Comparison of ENCODE assay signal across 12 mouse cellular contexts in the genomic region with DNA sequence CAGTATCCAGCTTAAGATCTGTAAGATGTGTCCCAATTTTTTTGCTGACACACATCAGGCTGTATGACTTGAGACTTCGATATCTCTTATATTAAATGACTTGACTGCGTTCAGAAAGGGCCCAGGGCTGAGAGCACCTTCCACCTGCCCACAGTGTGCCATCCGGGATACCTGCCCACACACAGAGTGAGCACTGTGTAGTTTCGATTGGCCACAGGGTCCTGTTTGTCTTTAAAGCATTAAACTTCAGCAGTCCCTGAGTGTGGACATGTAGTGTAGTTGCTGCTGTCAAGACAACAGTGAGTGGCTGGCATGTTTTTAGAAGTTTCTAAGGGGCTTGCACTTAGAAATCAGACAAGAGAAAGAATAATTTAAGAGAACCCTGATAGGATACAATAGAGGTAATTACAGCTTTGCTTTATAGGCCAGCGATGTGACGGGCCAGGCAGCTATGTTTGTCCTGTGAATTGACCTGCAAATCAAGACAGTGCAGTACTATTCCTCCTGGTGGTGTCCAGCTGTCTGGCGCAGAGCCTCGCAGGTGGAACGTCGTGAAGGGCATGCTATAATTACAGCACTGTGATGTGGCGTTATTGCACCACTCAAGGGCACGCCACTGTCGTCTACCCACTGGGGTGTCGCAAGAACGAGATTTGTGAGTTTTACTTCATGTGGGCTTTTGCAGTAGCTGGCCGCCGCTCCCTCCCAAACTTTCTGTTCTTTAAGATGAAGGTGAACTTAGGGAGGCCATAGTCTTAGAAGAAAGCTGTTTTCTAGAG. TPM values are rescaled to one million over a fixed set of nuclear protein-coding genes. Genes with fewer than 3 reads are reported as not detected.
DNase-seq lines count a peak whose midpoint lies in the region; ATAC-seq and TF ChIP-seq lines count a peak whose summit lies in the region.
"Had no signal": no experiment of that assay in that cellular context is flagged by ENCODE, and none has a peak within 500 bp of the region (broad histone marks: within the 10 kb centered on the region; RNA-seq: fewer than 3 reads in every experiment).

No protein-coding gene starts in this region.

- H3K9ac ChIP-seq in forebrain, embryonic 14.5 days (ENCODE audit: low read length), result 0 out of 2 replicates have a peak overlapping the region, but pooled peaks have one; percentile 17
- no peak overlapping the region for H3K9ac ChIP-seq in forebrain, embryonic 13.5 days
- H3K9ac ChIP-seq in stomach, postnatal 0 days (ENCODE audit: low read length), result peak overlapping the region; percentile 18
- H3K9ac ChIP-seq in hindbrain, postnatal 0 days (replicated peaks; ENCODE audit: low read length), result no peak overlapping the region
- H3K9ac ChIP-seq: liver, embryonic 14.5 days had no signal

- 77% methylated on average over 17 of the region's 17 CpGs for WGBS in forebrain, embryonic 14.5 days
- WGBS in forebrain, embryonic 13.5 days, result 81% methylated on average over 17 of the region's 17 CpGs
- WGBS in stomach, postnatal 0 days, result 64% methylated on average over 17 of the region's 17 CpGs
- 79% methylated on average over 17 of the region's 17 CpGs for WGBS in hindbrain, postnatal 0 days

- H3K9me3 ChIP-seq in forebrain, embryonic 14.5 days (replicated peaks; ENCODE audit: control insufficient read depth, low read length), result no peaks in the 10 kb centered on the region
- no peaks in the 10 kb centered on the region for H3K9me3 ChIP-seq in forebrain, embryonic 13.5 days (replicated peaks)
- H3K9me3 ChIP-seq in stomach, postnatal 0 days (ENCODE audit: control insufficient read depth, low read length), result no peaks in the 10 kb centered on the region
- H3K9me3 ChIP-seq in hindbrain, postnatal 0 days (ENCODE audit: low read length), result no peaks in the 10 kb centered on the region

- no peak overlapping the region for H3K4me3 ChIP-seq in forebrain, embryonic 14.5 days (ENCODE audit: low read depth, low read length)
- no peak overlapping the region for H3K4me3 ChIP-seq in forebrain, embryonic 13.5 days
- peak overlapping the region; percentile 29 for H3K4me3 ChIP-seq in stomach, postnatal 0 days (ENCODE audit: low read depth, low read length)
- no peak overlapping the region for H3K4me3 ChIP-seq in hindbrain, postnatal 0 days (ENCODE audit: low read length)
- H3K4me3 ChIP-seq: erythroblast, embryonic 14.5 days had no signal

- no peak for ATAC-seq in forebrain, embryonic 14.5 days
- ATAC-seq in forebrain, embryonic 13.5 days, result no peak
- peak; percentile 38; the same call in 1 of the 2 replicates for ATAC-seq in stomach, postnatal 0 days (ENCODE audit: low FRiP score, low TSS enrichment)
- ATAC-seq in hindbrain, postnatal 0 days, result no peak
- ATAC-seq in CD4-positive, CD25-positive, alpha-beta regulatory T cell, adult 4 months, result no peak
- ATAC-seq: inflammation-experienced regulatory T-cells, adult 6 months had no signal

- no peaks in the 10 kb centered on the region for H3K4me1 ChIP-seq in forebrain, embryonic 14.5 days (ENCODE audit: control insufficient read depth, insufficient read depth, low read length)
- H3K4me1 ChIP-seq in forebrain, embryonic 13.5 days, result peaks cover 15% of the 10 kb centered on the region; the same call in 1 of the 2 replicates
- 0 out of 2 replicates have a peak, but pooled peaks cover 5% of the 10 kb centered on the region for H3K4me1 ChIP-seq in stomach, postnatal 0 days (replicated peaks; ENCODE audit: control insufficient read depth, insufficient read depth)
- 0 out of 2 replicates have a peak, but pooled peaks cover 7% of the 10 kb centered on the region for H3K4me1 ChIP-seq in hindbrain, postnatal 0 days (ENCODE audit: insufficient read depth, low read length)

- no peaks in the 10 kb centered on the region for H3K36me3 ChIP-seq in forebrain, embryonic 14.5 days (ENCODE audit: control insufficient read depth, insufficient read depth, low read length)
- no peaks in the 10 kb centered on the region for H3K36me3 ChIP-seq in forebrain, embryonic 13.5 days (ENCODE audit: poor library complexity, severe bottlenecking)
- no peaks in the 10 kb centered on the region for H3K36me3 ChIP-seq in stomach, postnatal 0 days (ENCODE audit: control insufficient read depth, insufficient read depth, low read length)
- no peaks in the 10 kb centered on the region for H3K36me3 ChIP-seq in hindbrain, postnatal 0 days (ENCODE audit: insufficient read depth, low read length)

- DNase-seq in forebrain, embryonic 14.5 days (ENCODE audit: low spot score), result no peak
- DNase-seq in urinary bladder, postnatal 14 days (ENCODE audit: low spot score), result peak; percentile 29
- no peak for DNase-seq in urinary bladder, postnatal 4 days (ENCODE audit: low spot score in 2 of 2)
- peak; percentile 52 to 77 for DNase-seq in lung, adult 18-20 months
- DNase-seq in stomach, postnatal 0 days (ENCODE audit: low spot score), result peak; percentile 52
- DNase-seq in hindbrain, postnatal 0 days (ENCODE audit: low spot score), result no peak
- DNase-seq: cerebellum, adult 18-20 months had no signal

- TF ChIP-seq CTCF in stomach, postnatal 0 days (IDR thresholded peaks at IDR 0.05; ENCODE audit: low read depth), result no peak
- no peak for TF ChIP-seq CTCF in hindbrain, postnatal 0 days (IDR thresholded peaks at IDR 0.05; ENCODE audit: low read depth)

- H3K27me3 ChIP-seq in forebrain, embryonic 14.5 days (replicated peaks; ENCODE audit: control insufficient read depth, insufficient read depth, low read length), result no peaks in the 10 kb centered on the region
- no peaks in the 10 kb centered on the region for H3K27me3 ChIP-seq in forebrain, embryonic 13.5 days
- H3K27me3 ChIP-seq in stomach, postnatal 0 days (ENCODE audit: control insufficient read depth, insufficient read depth, low read length), result no peaks in the 10 kb centered on the region
- no peaks in the 10 kb centered on the region for H3K27me3 ChIP-seq in hindbrain, postnatal 0 days (ENCODE audit: insufficient read depth, low read length)

- no peak overlapping the region for H3K4me2 ChIP-seq in forebrain, embryonic 14.5 days (ENCODE audit: low read length)
- H3K4me2 ChIP-seq in forebrain, embryonic 13.5 days, result no peak overlapping the region
- H3K4me2 ChIP-seq in stomach, postnatal 0 days (replicated peaks; ENCODE audit: low read depth), result peak overlapping the region; percentile 38
- H3K4me2 ChIP-seq in hindbrain, postnatal 0 days (ENCODE audit: low read depth, low read length), result no peak overlapping the region

- no peak for TF ChIP-seq EP300 in stomach, postnatal 0 days (optimal IDR thresholded peaks at IDR 0.05)

- no peak overlapping the region for H3K27ac ChIP-seq in forebrain, embryonic 14.5 days (ENCODE audit: low read depth, low read length)
- no peak overlapping the region for H3K27ac ChIP-seq in forebrain, embryonic 13.5 days
- peak overlapping the region; percentile 88 for H3K27ac ChIP-seq in stomach, postnatal 0 days (replicated peaks)
- H3K27ac ChIP-seq in hindbrain, postnatal 0 days, result no peak overlapping the region
- H3K27ac ChIP-seq: liver, embryonic 14.5 days had no signal

RNA-seq across cellular contexts. Expression of gene Zfp750, which starts 1.3 kb away (rescaled TPM):
- polyA plus RNA-seq in forebrain, embryonic 14.5 days (2014; fragmentation: Nextera tagmentation; extraction: Ambion mirVana), result 0.09 TPM in 1 of 2 replicates, not detected in the other
- polyA plus RNA-seq in forebrain, embryonic 13.5 days (2015; fragmentation: Nextera tagmentation; extraction: Ambion mirVana), result 0.19 and 0.44 TPM in 2 replicates
- 19.2 and 22.7 TPM in 2 replicates for polyA plus RNA-seq in stomach, postnatal 0 days (2015; fragmentation: Nextera tagmentation; extraction: Ambion mirVana)
- 0.05 TPM in 1 of 2 replicates, not detected in the other for total RNA-seq in hindbrain, postnatal 0 days (2014; rRNA removed)
- 0.18 and 0.21 TPM in 2 replicates for polyA plus RNA-seq in hindbrain, postnatal 0 days (2015; fragmentation: Nextera tagmentation; extraction: Ambion mirVana)
- 1 to 10 TPM in 1 of 2 experiments, under 1 TPM in 1; 0.65 to 1.6 TPM for polyA plus RNA-seq in CD4-positive, CD25-positive, alpha-beta regulatory T cell, adult 4 months (2017; shearing (Covaris generic))
- polyA plus RNA-seq: erythroblast, embryonic 14.5 days had no signal

Comparison
In these comparisons a context has a peak if more than half of its experiments do, and no peak if none do; other contexts are left out.
1. DNase-seq: peak in urinary bladder, postnatal 14 days (single experiment), lung, adult 18-20 months (2 of 2) and stomach, postnatal 0 days (single experiment); none in forebrain, embryonic 14.5 days (single experiment), urinary bladder, postnatal 4 days (0 of 2) and hindbrain, postnatal 0 days (single experiment).
2. H3K9ac ChIP-seq: peak in forebrain, embryonic 14.5 days (single experiment) and stomach, postnatal 0 days (single experiment); none in forebrain, embryonic 13.5 days (single experiment) and hindbrain, postnatal 0 days (single experiment).